Mouse (Mus musculus) 3T3-L1 (cell line): Measurements from ENCODE around the gene Ikbke.

Experiments
- DNase-seq: peaks from one replicate; pipeline ENCODE4 v3.0.0-alpha.2; 2015; ENCODE audit warnings: low read depth, low spot score

Gene Ikbke

GRCm38 (mm10) chr1:131279456-131279776, at the start of gene Ikbke:
TSS of gene Ikbke (minus strand) at chr1:131279606.
- peak; percentile 58 for DNase-seq

- peak; percentile 45 for DNase-seq
Measured at GRCm38 (mm10) chr1:131329093-131329492, 49.7 kb upstream of the Ikbke start.

- DNase-seq: no peak
Measured at GRCm38 (mm10) chr1:131327167-131327566, 47.8 kb upstream of the Ikbke start.

GRCm38 (mm10) chr1:131324816-131325463, 45.5 kb upstream of the Ikbke start:
- DNase-seq: no peak

GRCm38 (mm10) chr1:131319598-131320330, 40.4 kb upstream of the Ikbke start:
- DNase-seq: peak; percentile 9

GRCm38 (mm10) chr1:131318397-131318796, 39.0 kb upstream of the Ikbke start:
- no peak for DNase-seq

- DNase-seq: no peak
Measured at GRCm38 (mm10) chr1:131317625-131318024, 38.2 kb upstream of the Ikbke start.

- no peak for DNase-seq
Measured at GRCm38 (mm10) chr1:131311284-131311683, 31.9 kb upstream of the Ikbke start.

- DNase-seq: no peak
Measured at GRCm38 (mm10) chr1:131310237-131310818, 30.9 kb upstream of the Ikbke start.

- peak; percentile 25 for DNase-seq
Measured at GRCm38 (mm10) chr1:131300750-131301149, 21.3 kb upstream of the Ikbke start.

- DNase-seq: no peak
Measured at GRCm38 (mm10) chr1:131299788-131300187, 20.4 kb upstream of the Ikbke start.

GRCm38 (mm10) chr1:131299240-131299639, 19.8 kb upstream of the Ikbke start:
- no peak for DNase-seq

- DNase-seq: no peak
Measured at GRCm38 (mm10) chr1:131298171-131298570, 18.8 kb upstream of the Ikbke start.

- DNase-seq: no peak
Measured at GRCm38 (mm10) chr1:131296726-131297125, 17.3 kb upstream of the Ikbke start.

GRCm38 (mm10) chr1:131295200-131295599, 15.8 kb upstream of the Ikbke start:
- no peak for DNase-seq

- peak; percentile 91 for DNase-seq
Measured at GRCm38 (mm10) chr1:131293922-131294250, 14.5 kb upstream of the Ikbke start.

GRCm38 (mm10) chr1:131293221-131293921, 14.0 kb upstream of the Ikbke start:
- no peak for DNase-seq

- peak; percentile 78 for DNase-seq
Measured at GRCm38 (mm10) chr1:131290648-131291047, 11.2 kb upstream of the Ikbke start.

GRCm38 (mm10) chr1:131288938-131289337, 9.5 kb upstream of the Ikbke start:
- DNase-seq: no peak

GRCm38 (mm10) chr1:131287267-131287666, 7.9 kb upstream of the Ikbke start:
- DNase-seq: peak; percentile 57

GRCm38 (mm10) chr1:131286803-131287202, 7.4 kb upstream of the Ikbke start:
- DNase-seq: peak; percentile 44

GRCm38 (mm10) chr1:131284616-131285015, 5.2 kb upstream of the Ikbke start:
- DNase-seq: no peak
